Mouse (Mus musculus) megakaryocyte, adult 5-6 weeks (primary cell): ENCODE measurements around the gene Pax9. TPM values are rescaled to one million over a fixed set of nuclear protein-coding genes. Genes with fewer than 3 reads are reported as not detected.

Source experiments
- ATAC-seq: 2 replicates; pipeline ENCODE4 v1.8.0; 2016; ENCODE audit warnings: mild to moderate bottlenecking, inconsistent platforms; ENCODE audit not compliant: poor library complexity, severe bottlenecking
- total RNA-seq, 2 experiments: library from RNA; stranded (forward) in 1 of 2; stranded (reverse) in 1 of 2; fragments of 153-499, 151-499 nt in 1 of 2; fragments of 221-1000, 200-1000 nt in 1 of 2; gene quantifications; 2 replicates each; pipeline versions ENCODE4 v1.2.3 to v1.2.4; 2015 to 2017

Gene Pax9
- total RNA-seq (2015), result not detected in 2 replicates
- total RNA-seq (2017), result not detected in 2 replicates

GRCm38 (mm10) chr12:56691427-56692079 is at the start of gene Pax9:
Gene Pax9 (plus strand): TSS chr12:56691767.
- ATAC-seq, result no peak

- ATAC-seq, result no peak
Measured at GRCm38 (mm10) chr12:56669451-56670122, 22.0 kb upstream of the Pax9 start.

GRCm38 (mm10) chr12:56670795-56671194 is 20.8 kb upstream of the Pax9 start:
- ATAC-seq, result no peak

GRCm38 (mm10) chr12:56674726-56675125 is 16.8 kb upstream of the Pax9 start:
- ATAC-seq, result no peak

- 0 out of 2 replicates have a peak, but pooled peaks have one; percentile 30 for ATAC-seq
Measured at GRCm38 (mm10) chr12:56677620-56678019, 13.9 kb upstream of the Pax9 start.

- no peak for ATAC-seq
Measured at GRCm38 (mm10) chr12:56681096-56681811, 10.3 kb upstream of the Pax9 start.

GRCm38 (mm10) chr12:56687640-56688481 is 3.7 kb upstream of the Pax9 start:
- no peak for ATAC-seq

- no peak for ATAC-seq
Measured at GRCm38 (mm10) chr12:56688482-56688840, 3.1 kb upstream of the Pax9 start.

- no peak for ATAC-seq
Measured at GRCm38 (mm10) chr12:56688920-56689319, 2.6 kb upstream of the Pax9 start.

GRCm38 (mm10) chr12:56689331-56689730 is 2.2 kb upstream of the Pax9 start:
- ATAC-seq, result no peak

GRCm38 (mm10) chr12:56689736-56690135 is 1.8 kb upstream of the Pax9 start:
- no peak for ATAC-seq

GRCm38 (mm10) chr12:56690366-56690765 is 1.2 kb upstream of the Pax9 start:
- ATAC-seq, result no peak

GRCm38 (mm10) chr12:56691001-56691400 is 566 bp upstream of the Pax9 start:
- no peak for ATAC-seq

GRCm38 (mm10) chr12:56692536-56692935 is 969 bp downstream of the Pax9 start:
- ATAC-seq, result no peak

- ATAC-seq, result no peak
Measured at GRCm38 (mm10) chr12:56693411-56694098, 2.0 kb downstream of the Pax9 start.

- no peak for ATAC-seq
Measured at GRCm38 (mm10) chr12:56694361-56694760, 2.8 kb downstream of the Pax9 start.

- ATAC-seq, result no peak
Measured at GRCm38 (mm10) chr12:56694936-56695335, 3.4 kb downstream of the Pax9 start.

GRCm38 (mm10) chr12:56695358-56696173 is 4.0 kb downstream of the Pax9 start:
- no peak for ATAC-seq

- no peak for ATAC-seq
Measured at GRCm38 (mm10) chr12:56696174-56697010, 4.8 kb downstream of the Pax9 start.
